Mouse (Mus musculus): Measurements from ENCODE around the gene Fut8. TPM values are rescaled to one million over a fixed set of nuclear protein-coding genes. Genes with fewer than 3 reads are reported as not detected.

Fut8 gene
- total and polyA plus RNA-seq, 2 experiments from 2014 or later: 58.5 to 70.3 TPM

DNA sequence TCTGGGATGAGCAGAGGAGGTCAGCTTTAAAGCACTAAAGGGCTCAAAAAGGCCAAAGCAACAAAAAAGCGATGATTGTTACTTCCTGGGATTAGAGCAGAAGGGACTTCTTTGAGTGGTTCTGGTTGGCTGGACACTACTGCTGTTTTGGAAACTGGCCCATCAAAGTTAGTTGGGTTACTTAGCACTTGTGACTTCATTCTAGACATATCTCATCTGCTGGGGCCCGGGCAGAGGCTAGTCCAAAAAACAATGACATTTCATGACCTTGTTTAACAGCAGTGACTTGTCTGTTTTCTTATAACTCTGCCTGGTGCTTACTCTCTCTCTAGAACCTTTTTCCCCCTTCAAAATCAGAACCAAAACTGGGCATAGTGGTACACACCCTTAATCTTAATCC lies 59.9 kb downstream of the Fut8 start:
- H3K9ac ChIP-seq (replicated peaks; ENCODE audit: low read length): no peak overlapping the region
- TF ChIP-seq CTCF (IDR thresholded peaks at IDR 0.05; ENCODE audit: low read depth): no peak
- H3K4me1 ChIP-seq (ENCODE audit: insufficient read depth, low read length): no peaks in the 10 kb centered on the region
- WGBS: 88% methylated on average over 2 of the region's 2 CpGs
- no peaks in the 10 kb centered on the region for H3K36me3 ChIP-seq (ENCODE audit: insufficient read depth, low read length)
- H3K27ac ChIP-seq: no peak overlapping the region
- H3K4me2 ChIP-seq (ENCODE audit: low read depth, low read length): no peak overlapping the region
- H3K9me3 ChIP-seq (ENCODE audit: low read length): no peaks in the 10 kb centered on the region
- no peak overlapping the region for H3K4me3 ChIP-seq (ENCODE audit: low read length)
- ATAC-seq: no peak
- DNase-seq (ENCODE audit: low spot score): no peak
- H3K27me3 ChIP-seq (ENCODE audit: insufficient read depth, low read length): no peaks in the 10 kb centered on the region

GRCm38 (mm10) chr12:77302011-77302410 lies 64.1 kb downstream of the Fut8 start:
- Histone ChIP-seq H3K27ac (no peak overlapping the region), H3K36me3 (ENCODE audit: insufficient read depth, low read length) (no peaks in the 10 kb centered on the region), H3K4me3 (ENCODE audit: low read length) (no peak overlapping the region), H3K4me1 (ENCODE audit: insufficient read depth, low read length) (no peaks in the 10 kb centered on the region), H3K27me3 (ENCODE audit: insufficient read depth, low read length) (no peaks in the 10 kb centered on the region), H3K9me3 (ENCODE audit: low read length) (no peaks in the 10 kb centered on the region), H3K4me2 (ENCODE audit: low read depth, low read length) (no peak overlapping the region), H3K9ac (replicated peaks; ENCODE audit: low read length) (no peak overlapping the region)
- TF ChIP-seq CTCF (IDR thresholded peaks at IDR 0.05; ENCODE audit: low read depth): no peak
- ATAC-seq (no peak), DNase-seq (ENCODE audit: low spot score) (no peak)
- WGBS: 93% methylated on average over 1 of the region's 1 CpGs

GRCm38 (mm10) chr12:77303367-77303766 lies 65.4 kb downstream of the Fut8 start:
- ATAC-seq: no peak
- Histone ChIP-seq H3K36me3 (ENCODE audit: insufficient read depth, low read length) (no peaks in the 10 kb centered on the region), H3K9ac (replicated peaks; ENCODE audit: low read length) (no peak overlapping the region)

GRCm38 (mm10) chr12:77305502-77305901 lies 67.6 kb downstream of the Fut8 start:
- WGBS: 92% methylated on average over 3 of the region's 3 CpGs
- H3K36me3 ChIP-seq (ENCODE audit: insufficient read depth, low read length): no peaks in the 10 kb centered on the region
- H3K9me3 ChIP-seq (ENCODE audit: low read length): no peaks in the 10 kb centered on the region
- no peak overlapping the region for H3K4me2 ChIP-seq (ENCODE audit: low read depth, low read length)
- no peak overlapping the region for H3K4me3 ChIP-seq (ENCODE audit: low read length)
- H3K27ac ChIP-seq: no peak overlapping the region
- TF ChIP-seq CTCF (IDR thresholded peaks at IDR 0.05; ENCODE audit: low read depth): no peak
- no peak overlapping the region for H3K9ac ChIP-seq (replicated peaks; ENCODE audit: low read length)
- DNase-seq (ENCODE audit: low spot score) (no peak), ATAC-seq (no peak)
- no peaks in the 10 kb centered on the region for H3K27me3 ChIP-seq (ENCODE audit: insufficient read depth, low read length)
- no peaks in the 10 kb centered on the region for H3K4me1 ChIP-seq (ENCODE audit: insufficient read depth, low read length)

More at GRCm38 (mm10) chr12:77303367-77303766, 65.4 kb downstream of the Fut8 start:
- no peaks in the 10 kb centered on the region for H3K9me3 ChIP-seq (ENCODE audit: low read length)
- H3K27ac ChIP-seq: no peak overlapping the region
- no peaks in the 10 kb centered on the region for H3K27me3 ChIP-seq (ENCODE audit: insufficient read depth, low read length)
- no peak for TF ChIP-seq CTCF (IDR thresholded peaks at IDR 0.05; ENCODE audit: low read depth)
- no peak overlapping the region for H3K4me3 ChIP-seq (ENCODE audit: low read length)
- no peaks in the 10 kb centered on the region for H3K4me1 ChIP-seq (ENCODE audit: insufficient read depth, low read length)
- DNase-seq (ENCODE audit: low spot score): no peak
- no peak overlapping the region for H3K4me2 ChIP-seq (ENCODE audit: low read depth, low read length)

DNA sequence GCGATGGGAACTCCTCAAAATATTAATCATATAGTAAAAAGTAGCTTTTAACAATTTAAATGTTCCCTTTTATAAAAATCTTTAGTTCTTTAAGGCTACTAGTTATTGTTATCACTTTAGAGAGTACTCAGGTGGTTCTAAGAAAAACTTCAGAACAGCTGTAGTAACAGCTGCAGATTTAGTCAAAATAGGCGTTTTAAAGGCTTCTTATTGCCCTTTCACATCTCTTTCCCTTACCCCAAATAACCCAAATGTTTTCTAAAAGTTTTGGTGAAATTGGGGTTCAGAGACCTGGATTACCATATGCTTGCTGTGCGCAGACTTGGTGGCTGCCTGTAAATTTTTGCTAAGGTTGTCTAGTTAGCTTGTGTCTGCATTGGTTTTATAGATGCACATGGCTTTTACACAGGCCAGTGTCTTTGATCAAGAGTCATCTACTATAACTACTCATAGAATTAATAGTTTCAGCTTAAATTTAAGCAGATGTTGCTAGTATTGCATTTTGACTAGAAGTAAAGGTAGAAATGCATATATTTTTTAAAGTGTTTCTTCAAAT lies 68.9 kb downstream of the Fut8 start:
- Histone ChIP-seq H3K27me3 (ENCODE audit: insufficient read depth, low read length) (no peaks in the 10 kb centered on the region), H3K36me3 (ENCODE audit: insufficient read depth, low read length) (no peaks in the 10 kb centered on the region), H3K9ac (replicated peaks; ENCODE audit: low read length) (no peak overlapping the region), H3K4me3 (ENCODE audit: low read length) (no peak overlapping the region), H3K4me1 (ENCODE audit: insufficient read depth, low read length) (no peaks in the 10 kb centered on the region), H3K27ac (no peak overlapping the region), H3K4me2 (ENCODE audit: low read depth, low read length) (no peak overlapping the region), H3K9me3 (ENCODE audit: low read length) (no peaks in the 10 kb centered on the region)
- ATAC-seq: no peak
- TF ChIP-seq CTCF (IDR thresholded peaks at IDR 0.05; ENCODE audit: low read depth): no peak
- 88% methylated on average over 3 of the region's 3 CpGs for WGBS
- no peak for DNase-seq (ENCODE audit: low spot score)

GRCm38 (mm10) chr12:77309507-77309906 lies 71.6 kb downstream of the Fut8 start:
- Histone ChIP-seq H3K4me3 (ENCODE audit: low read length) (no peak overlapping the region), H3K4me2 (ENCODE audit: low read depth, low read length) (no peak overlapping the region), H3K9ac (replicated peaks; ENCODE audit: low read length) (no peak overlapping the region), H3K27ac (no peak overlapping the region), H3K4me1 (ENCODE audit: insufficient read depth, low read length) (no peaks in the 10 kb centered on the region), H3K27me3 (ENCODE audit: insufficient read depth, low read length) (no peaks in the 10 kb centered on the region), H3K36me3 (ENCODE audit: insufficient read depth, low read length) (no peaks in the 10 kb centered on the region), H3K9me3 (ENCODE audit: low read length) (no peaks in the 10 kb centered on the region)
- DNase-seq (ENCODE audit: low spot score) (no peak), ATAC-seq (no peak)
- no peak for TF ChIP-seq CTCF (IDR thresholded peaks at IDR 0.05; ENCODE audit: low read depth)

- Histone ChIP-seq H3K4me3 (ENCODE audit: low read length) (no peak overlapping the region), H3K9me3 (ENCODE audit: low read length) (no peaks in the 10 kb centered on the region), H3K27ac (no peak overlapping the region), H3K4me2 (ENCODE audit: low read depth, low read length) (no peak overlapping the region), H3K27me3 (ENCODE audit: insufficient read depth, low read length) (no peaks in the 10 kb centered on the region), H3K9ac (replicated peaks; ENCODE audit: low read length) (no peak overlapping the region), H3K36me3 (ENCODE audit: insufficient read depth, low read length) (no peaks in the 10 kb centered on the region), H3K4me1 (ENCODE audit: insufficient read depth, low read length) (no peaks in the 10 kb centered on the region)
- DNase-seq (ENCODE audit: low spot score): no peak
- ATAC-seq: no peak
- no peak for TF ChIP-seq CTCF (IDR thresholded peaks at IDR 0.05; ENCODE audit: low read depth)
Observed at GRCm38 (mm10) chr12:77313502-77313901, 75.6 kb downstream of the Fut8 start.
